Mouse (Mus musculus) MEL-GATA-1-ER (cell line): ENCODE measurements around the gene Ifitm3.
A peak's percentile ranks its signal among the peaks of the same experiment; 100 is the strongest.
"Not testable (repeated sequence)": the region's sequence is repeated elsewhere in the genome, so short reads cannot be mapped to it uniquely, and the experiment has no call there.

Source experiments
- DNase-seq: peaks from one replicate; pipeline ENCODE4 v3.0.0-alpha.2; 2012; ENCODE audit warnings: low read depth; ENCODE audit errors: extremely low read depth

Ifitm3 gene

GRCm38 (mm10) chr7:141000881-141001708 lies 9.5 kb downstream of the Ifitm3 start:
- no peak for DNase-seq

- DNase-seq: no peak
These were observed 11.5 kb downstream of the Ifitm3 start for GRCm38 (mm10) chr7:140998853-140999700.

GRCm38 (mm10) chr7:140997817-140998216 lies 12.8 kb downstream of the Ifitm3 start:
- DNase-seq: no peak

- no peak for DNase-seq
These were observed 19.4 kb downstream of the Ifitm3 start for GRCm38 (mm10) chr7:140991117-140991689.

GRCm38 (mm10) chr7:140990622-140991021 lies 19.9 kb downstream of the Ifitm3 start:
- DNase-seq: no peak

- DNase-seq: no peak
These were observed 20.4 kb downstream of the Ifitm3 start for GRCm38 (mm10) chr7:140990185-140990584.

GRCm38 (mm10) chr7:140989022-140989421 lies 21.5 kb downstream of the Ifitm3 start:
- DNase-seq: no peak

GRCm38 (mm10) chr7:140987182-140988138 lies 23.1 kb downstream of the Ifitm3 start:
- no peak for DNase-seq

GRCm38 (mm10) chr7:140982971-140983370 lies 27.6 kb downstream of the Ifitm3 start:
- no peak for DNase-seq

- peak; percentile 55 for DNase-seq
These were observed 28.9 kb downstream of the Ifitm3 start for GRCm38 (mm10) chr7:140981704-140982103.

GRCm38 (mm10) chr7:140976720-140977119 lies 33.9 kb downstream of the Ifitm3 start:
- not testable (repeated sequence) for DNase-seq

- no peak for DNase-seq
These were observed 35.1 kb downstream of the Ifitm3 start for GRCm38 (mm10) chr7:140975465-140975864.

- DNase-seq: no peak
These were observed 35.6 kb downstream of the Ifitm3 start for GRCm38 (mm10) chr7:140974940-140975339.

GRCm38 (mm10) chr7:140973396-140974165 lies 37.0 kb downstream of the Ifitm3 start:
- no peak for DNase-seq

GRCm38 (mm10) chr7:140971479-140972171 lies 38.9 kb downstream of the Ifitm3 start:
- DNase-seq: no peak

- DNase-seq: no peak
These were observed 39.6 kb downstream of the Ifitm3 start for GRCm38 (mm10) chr7:140970931-140971330.

- not testable (repeated sequence) for DNase-seq
These were observed 41.9 kb downstream of the Ifitm3 start for GRCm38 (mm10) chr7:140968710-140969109.

GRCm38 (mm10) chr7:140967862-140968591 lies 42.5 kb downstream of the Ifitm3 start:
- no peak for DNase-seq

- no peak for DNase-seq
These were observed 43.6 kb downstream of the Ifitm3 start, which contains the start of gene Ifitm1 for GRCm38 (mm10) chr7:140966921-140967320. Ifitm1 (plus strand) TSS chr7:140967221.
